Mouse (Mus musculus): ENCODE results near the gene Rorc.

Gene Rorc

GRCm38 (mm10) chr3:94377028-94377923, 4.7 kb downstream of the Rorc start:
- no peak for DNase-seq

- DNase-seq = no peak
Measured at GRCm38 (mm10) chr3:94379831-94380510, 7.4 kb downstream of the Rorc start.

- DNase-seq = no peak
Measured at GRCm38 (mm10) chr3:94382308-94382707, 9.7 kb downstream of the Rorc start.

- no peak for DNase-seq
Measured at GRCm38 (mm10) chr3:94383476-94383875, 10.9 kb downstream of the Rorc start.

- DNase-seq = no peak
Measured at GRCm38 (mm10) chr3:94386671-94387070, 14.1 kb downstream of the Rorc start.

GRCm38 (mm10) chr3:94387391-94387790, 14.8 kb downstream of the Rorc start:
- DNase-seq = no peak

GRCm38 (mm10) chr3:94388047-94388446, 15.5 kb downstream of the Rorc start:
- no peak for DNase-seq

GRCm38 (mm10) chr3:94389420-94389819, 16.8 kb downstream of the Rorc start:
- no peak for DNase-seq

- no peak for DNase-seq
Measured at GRCm38 (mm10) chr3:94391001-94391400, 18.4 kb downstream of the Rorc start.

- no peak for DNase-seq
Measured at GRCm38 (mm10) chr3:94392128-94392527, 19.5 kb downstream of the Rorc start.

GRCm38 (mm10) chr3:94393049-94393448, 20.5 kb downstream of the Rorc start:
- DNase-seq = no peak

GRCm38 (mm10) chr3:94396336-94396735, 23.7 kb downstream of the Rorc start:
- DNase-seq = no peak

GRCm38 (mm10) chr3:94396851-94397250, 24.3 kb downstream of the Rorc start:
- DNase-seq = no peak

GRCm38 (mm10) chr3:94398217-94398616, 25.6 kb downstream of the Rorc start, which contains the start of gene Lingo4:
Gene Lingo4, plus strand, starts transcription at chr3:94398517.
- no peak for DNase-seq

GRCm38 (mm10) chr3:94398943-94399481, 26.4 kb downstream of the Rorc start:
- peak; percentile 28 for DNase-seq

GRCm38 (mm10) chr3:94399663-94400310, 27.2 kb downstream of the Rorc start:
- DNase-seq = no peak

- DNase-seq = no peak
Measured at GRCm38 (mm10) chr3:94402451-94402850, 29.9 kb downstream of the Rorc start.

- peak; percentile 23 for DNase-seq
Measured at GRCm38 (mm10) chr3:94404366-94405054, 31.9 kb downstream of the Rorc start.

GRCm38 (mm10) chr3:94405561-94405960, 33.0 kb downstream of the Rorc start:
- no peak for DNase-seq

- no peak for DNase-seq
Measured at GRCm38 (mm10) chr3:94412530-94412929, 39.9 kb downstream of the Rorc start.

- peak; percentile 96 for DNase-seq
Measured at GRCm38 (mm10) chr3:94413031-94413679, 40.6 kb downstream of the Rorc start, which contains the start of gene Tdrkh. Gene Tdrkh, plus strand, starts transcription at chr3:94413273.

GRCm38 (mm10) chr3:94430980-94431379, 58.4 kb downstream of the Rorc start:
- no peak for DNase-seq
